Mouse (Mus musculus): ENCODE data around the gene Pitpna. TPM values are rescaled to one million over a fixed set of nuclear protein-coding genes. Genes with fewer than 3 reads are reported as not detected.

Gene Pitpna
- polyA plus RNA-seq, 1 experiment from 2014 or later: 161 TPM

GRCm38 (mm10) chr11:75652222-75652941 lies 64.5 kb downstream of the Pitpna start:
- Histone ChIP-seq H3K4me1 (replicated peaks; ENCODE audit: control insufficient read depth, insufficient read depth, low read length) (peaks cover 11% of the 10 kb centered on the region), H3K27ac (ENCODE audit: low read depth, low read length) (peak overlapping the region; percentile 89), H3K36me3 (ENCODE audit: control insufficient read depth, insufficient read depth) (peaks cover 4% of the 10 kb centered on the region; the same call in 1 of the 2 replicates), H3K4me3 (ENCODE audit: low read depth, low read length) (peak overlapping the region; percentile 76), H3K9me3 (ENCODE audit: control insufficient read depth) (no peaks in the 10 kb centered on the region), H3K4me2 (replicated peaks; ENCODE audit: low read depth) (peak overlapping the region; percentile 89), H3K27me3 (replicated peaks; ENCODE audit: control insufficient read depth, insufficient read depth, low read length) (no peaks in the 10 kb centered on the region), H3K9ac (ENCODE audit: low read depth, low read length) (peak overlapping the region; percentile 75)
- 35% methylated on average over 20 of the region's 20 CpGs for WGBS
- TF ChIP-seq CTCF (IDR thresholded peaks at IDR 0.05; ENCODE audit: low read depth): no peak
- no peak for ATAC-seq

GRCm38 (mm10) chr11:75652942-75653684 lies 65.2 kb downstream of the Pitpna start:
- Histone ChIP-seq H3K9me3 (ENCODE audit: control insufficient read depth) (no peaks in the 10 kb centered on the region), H3K9ac (ENCODE audit: low read depth, low read length) (peak overlapping the region; percentile 38; the same call in 1 of the 2 replicates), H3K36me3 (ENCODE audit: control insufficient read depth, insufficient read depth) (peaks cover 7% of the 10 kb centered on the region; the same call in 1 of the 2 replicates), H3K27ac (ENCODE audit: low read depth, low read length) (peak overlapping the region; percentile 83), H3K27me3 (replicated peaks; ENCODE audit: control insufficient read depth, insufficient read depth, low read length) (no peaks in the 10 kb centered on the region), H3K4me2 (replicated peaks; ENCODE audit: low read depth) (peak overlapping the region; percentile 89), H3K4me3 (ENCODE audit: low read depth, low read length) (peak overlapping the region; percentile 58), H3K4me1 (replicated peaks; ENCODE audit: control insufficient read depth, insufficient read depth, low read length) (peaks cover 11% of the 10 kb centered on the region)
- TF ChIP-seq CTCF (IDR thresholded peaks at IDR 0.05; ENCODE audit: low read depth): peak; percentile 55
- WGBS: 39% methylated on average over 14 of the region's 14 CpGs
- ATAC-seq: no peak

- peak overlapping the region; percentile 58 for H3K4me3 ChIP-seq (ENCODE audit: low read depth, low read length)
- peak; percentile 63 for ATAC-seq
- H3K9me3 ChIP-seq (ENCODE audit: control insufficient read depth): no peaks in the 10 kb centered on the region
- WGBS: under 1% methylated on average over 37 of the region's 45 CpGs
- H3K4me2 ChIP-seq (replicated peaks; ENCODE audit: low read depth): peak overlapping the region; percentile 89
- peaks cover 11% of the 10 kb centered on the region for H3K4me1 ChIP-seq (replicated peaks; ENCODE audit: control insufficient read depth, insufficient read depth, low read length)
- peak overlapping the region; percentile 83 for H3K27ac ChIP-seq (ENCODE audit: low read depth, low read length)
- H3K27me3 ChIP-seq (replicated peaks; ENCODE audit: control insufficient read depth, insufficient read depth, low read length): no peaks in the 10 kb centered on the region
- H3K9ac ChIP-seq (ENCODE audit: low read depth, low read length): peak overlapping the region; percentile 38; the same call in 1 of the 2 replicates
- H3K36me3 ChIP-seq (ENCODE audit: control insufficient read depth, insufficient read depth): peaks cover 13% of the 10 kb centered on the region
- TF ChIP-seq CTCF (IDR thresholded peaks at IDR 0.05; ENCODE audit: low read depth): 0 out of 2 replicates have a peak, but pooled peaks have one; percentile 18
Measured at GRCm38 (mm10) chr11:75653781-75654470, 66.0 kb downstream of the Pitpna start.

GRCm38 (mm10) chr11:75654471-75655390 lies 66.8 kb downstream of the Pitpna start:
- Histone ChIP-seq H3K4me2 (replicated peaks; ENCODE audit: low read depth) (peak overlapping the region; percentile 89), H3K27ac (ENCODE audit: low read depth, low read length) (peak overlapping the region; percentile 83), H3K27me3 (replicated peaks; ENCODE audit: control insufficient read depth, insufficient read depth, low read length) (no peaks in the 10 kb centered on the region), H3K9me3 (ENCODE audit: control insufficient read depth) (no peaks in the 10 kb centered on the region), H3K9ac (ENCODE audit: low read depth, low read length) (peak overlapping the region; percentile 38; the same call in 1 of the 2 replicates), H3K36me3 (ENCODE audit: control insufficient read depth, insufficient read depth) (peaks cover 18% of the 10 kb centered on the region), H3K4me3 (ENCODE audit: low read depth, low read length) (peak overlapping the region; percentile 58), H3K4me1 (replicated peaks; ENCODE audit: control insufficient read depth, insufficient read depth, low read length) (peaks cover 11% of the 10 kb centered on the region)
- ATAC-seq: no peak
- TF ChIP-seq CTCF (IDR thresholded peaks at IDR 0.05; ENCODE audit: low read depth): no peak
- WGBS: 45% methylated on average over 25 of the region's 25 CpGs

- H3K36me3 ChIP-seq (ENCODE audit: control insufficient read depth, insufficient read depth): peaks cover 28% of the 10 kb centered on the region
- TF ChIP-seq CTCF (IDR thresholded peaks at IDR 0.05; ENCODE audit: low read depth): peak; percentile 17; the same call in 1 of the 2 replicates
- peak; percentile 58 for ATAC-seq
- peak overlapping the region; percentile 57 for H3K4me3 ChIP-seq (ENCODE audit: low read depth, low read length)
- peak overlapping the region; percentile 83 for H3K27ac ChIP-seq (ENCODE audit: low read depth, low read length)
- under 1% methylated on average over 72 of the region's 78 CpGs for WGBS
- peaks cover 11% of the 10 kb centered on the region for H3K4me1 ChIP-seq (replicated peaks; ENCODE audit: control insufficient read depth, insufficient read depth, low read length)
- H3K9me3 ChIP-seq (ENCODE audit: control insufficient read depth): no peaks in the 10 kb centered on the region
- no peaks in the 10 kb centered on the region for H3K27me3 ChIP-seq (replicated peaks; ENCODE audit: control insufficient read depth, insufficient read depth, low read length)
- H3K4me2 ChIP-seq (replicated peaks; ENCODE audit: low read depth): peak overlapping the region; percentile 89
- H3K9ac ChIP-seq (ENCODE audit: low read depth, low read length): peak overlapping the region; percentile 82
Measured at GRCm38 (mm10) chr11:75655621-75656545, 68.0 kb downstream of the Pitpna start.

All from intestine, postnatal 0 days (tissue).